Mouse (Mus musculus): Measurements from ENCODE around the gene Slc38a3. TPM values are rescaled to one million over a fixed set of nuclear protein-coding genes. Genes with fewer than 3 reads are reported as not detected.
A peak's percentile ranks its signal among the peaks of the same experiment; 100 is the strongest.
"Not testable (repeated sequence)": the region's sequence is repeated elsewhere in the genome, so short reads cannot be mapped to it uniquely, and the experiment has no call there.

Slc38a3 gene
- polyA plus RNA-seq, 2 experiments: 19.7 to 23.5 TPM

GRCm38 (mm10) chr9:107678861-107679260 lies 9.5 kb upstream of the Slc38a3 start:
- Histone ChIP-seq H3K27me3 (ENCODE audit: control insufficient read depth, insufficient read depth, low read length) (peaks cover 33% of the 10 kb centered on the region), H3K36me3 (replicated peaks; ENCODE audit: control insufficient read depth, insufficient read depth, low read depth) (no peaks in the 10 kb centered on the region), H3K9ac (replicated peaks) (no peak overlapping the region), H3K4me3 (ENCODE audit: insufficient read depth in 1 of 2, low read depth in 2 of 2, low read length in 2 of 2) (no peak overlapping the region), H3K4me2 (ENCODE audit: low read depth) (no peak overlapping the region), H3K9me3 (ENCODE audit: control insufficient read depth, low read length) (no peaks in the 10 kb centered on the region), H3K4me1 (replicated peaks; ENCODE audit: control insufficient read depth in 2 of 2, insufficient read depth in 2 of 2, low read length in 1 of 2) (peaks cover 0 to 7% of the 10 kb centered on the region in 2 experiments; a peak in 2 of 4 replicates), H3K27ac (no peak overlapping the region)
- DNase-seq (ENCODE audit: low read depth in 3 of 3, low spot score in 3 of 3): no peak
- 68% methylated on average over 2 of the region's 2 CpGs for WGBS (ENCODE audit: insufficient replicate concordance)
- TF ChIP-seq EP300 (IDR thresholded peaks at IDR 0.05; ENCODE audit: low read depth) (no peak), CTCF (IDR thresholded peaks at IDR 0.05; ENCODE audit: low read depth) (no peak)
- ATAC-seq (ENCODE audit: insufficient read depth): no peak

GRCm38 (mm10) chr9:107677819-107678526 lies 8.6 kb upstream of the Slc38a3 start:
- 35% methylated on average over 14 of the region's 14 CpGs for WGBS (ENCODE audit: insufficient replicate concordance)
- H3K4me3 ChIP-seq (ENCODE audit: insufficient read depth in 1 of 2, low read depth in 2 of 2, low read length in 2 of 2); H3K9ac ChIP-seq (replicated peaks); H3K4me1 ChIP-seq (replicated peaks; ENCODE audit: control insufficient read depth in 2 of 2, insufficient read depth in 2 of 2, low read length in 1 of 2); ATAC-seq (ENCODE audit: insufficient read depth); H3K4me2 ChIP-seq (ENCODE audit: low read depth); H3K36me3 ChIP-seq (replicated peaks; ENCODE audit: control insufficient read depth, insufficient read depth, low read depth); H3K27ac ChIP-seq; H3K9me3 ChIP-seq (ENCODE audit: control insufficient read depth, low read length): not testable (repeated sequence)
- peak; percentile 72 for TF ChIP-seq CTCF (IDR thresholded peaks at IDR 0.05; ENCODE audit: low read depth)
- peaks cover 33% of the 10 kb centered on the region for H3K27me3 ChIP-seq (ENCODE audit: control insufficient read depth, insufficient read depth, low read length)
- DNase-seq (ENCODE audit: low read depth in 3 of 3, low spot score in 3 of 3): peak; percentile 49 to 56 (median 55)

- no peak overlapping the region for H3K4me2 ChIP-seq (ENCODE audit: low read depth)
- peaks cover 33% of the 10 kb centered on the region for H3K27me3 ChIP-seq (ENCODE audit: control insufficient read depth, insufficient read depth, low read length)
- H3K9ac ChIP-seq (replicated peaks): no peak overlapping the region
These were observed 7.9 kb upstream of the Slc38a3 start for GRCm38 (mm10) chr9:107677091-107677784.

GRCm38 (mm10) chr9:107676302-107676701 lies 7.0 kb upstream of the Slc38a3 start:
- no peaks in the 10 kb centered on the region for H3K9me3 ChIP-seq (ENCODE audit: control insufficient read depth, low read length)
- no peak overlapping the region for H3K27ac ChIP-seq
- no peak overlapping the region for H3K9ac ChIP-seq (replicated peaks)
- DNase-seq (ENCODE audit: low read depth in 3 of 3, low spot score in 3 of 3) (no peak), ATAC-seq (ENCODE audit: insufficient read depth) (no peak)
- H3K27me3 ChIP-seq (ENCODE audit: control insufficient read depth, insufficient read depth, low read length): peaks cover 33% of the 10 kb centered on the region
- peak overlapping the region in 1 of 2 experiments; percentile 1; a peak in 1 of 4 replicates for H3K4me3 ChIP-seq (ENCODE audit: insufficient read depth in 1 of 2, low read depth in 2 of 2, low read length in 2 of 2)
- peaks cover 0 to 7% of the 10 kb centered on the region in 2 experiments; a peak in 2 of 4 replicates for H3K4me1 ChIP-seq (replicated peaks; ENCODE audit: control insufficient read depth in 2 of 2, insufficient read depth in 2 of 2, low read length in 1 of 2)
- WGBS (ENCODE audit: insufficient replicate concordance): 2% methylated on average over 25 of the region's 25 CpGs
- H3K4me2 ChIP-seq (ENCODE audit: low read depth): peak overlapping the region; percentile 54
- no peaks in the 10 kb centered on the region for H3K36me3 ChIP-seq (replicated peaks; ENCODE audit: control insufficient read depth, insufficient read depth, low read depth)
- TF ChIP-seq EP300 (IDR thresholded peaks at IDR 0.05; ENCODE audit: low read depth): no peak
- no peak for TF ChIP-seq CTCF (IDR thresholded peaks at IDR 0.05; ENCODE audit: low read depth)

More at GRCm38 (mm10) chr9:107677091-107677784, 7.9 kb upstream of the Slc38a3 start:
- no peaks in the 10 kb centered on the region for H3K36me3 ChIP-seq (replicated peaks; ENCODE audit: control insufficient read depth, insufficient read depth, low read depth)
- no peak for ATAC-seq (ENCODE audit: insufficient read depth)
- TF ChIP-seq CTCF (IDR thresholded peaks at IDR 0.05; ENCODE audit: low read depth) (peak; percentile 94), EP300 (IDR thresholded peaks at IDR 0.05; ENCODE audit: low read depth) (no peak)
- H3K4me1 ChIP-seq (replicated peaks; ENCODE audit: control insufficient read depth in 2 of 2, insufficient read depth in 2 of 2, low read length in 1 of 2): peaks cover 0 to 7% of the 10 kb centered on the region in 2 experiments; a peak in 2 of 4 replicates
- H3K9me3 ChIP-seq (ENCODE audit: control insufficient read depth, low read length): no peaks in the 10 kb centered on the region
- WGBS (ENCODE audit: insufficient replicate concordance): 17% methylated on average over 17 of the region's 17 CpGs
- H3K27ac ChIP-seq: no peak overlapping the region
- H3K4me3 ChIP-seq (ENCODE audit: insufficient read depth in 1 of 2, low read depth in 2 of 2, low read length in 2 of 2): no peak overlapping the region
- peak in 1 of 3 experiments; percentile 29 for DNase-seq (ENCODE audit: low read depth in 3 of 3, low spot score in 3 of 3)

Data from liver, embryonic 14.5 days (tissue).